Mouse (Mus musculus) heart, embryonic 13.5 days (tissue): ENCODE measurements around the gene Gapdh. TPM values are rescaled to one million over a fixed set of nuclear protein-coding genes. Genes with fewer than 3 reads are reported as not detected.

Experiments used
- ATAC-seq: fragments of 200-750 bp; cut with Nextera tagmentation; 2 replicates; pipeline ENCODE4 v1.8.0; 2017; ENCODE audit warnings: moderate TSS enrichment; ENCODE audit not compliant: insufficient number of reproducible peaks, low FRiP score, low TSS enrichment; ENCODE audit errors: extremely low read depth
- H3K27ac ChIP-seq: fragments of 300-500 bp; sonication (generic); replicated peaks from 2 replicates; pipeline ENCODE4 v1.5.1; 2015; ENCODE audit warnings: moderate library complexity, mild to moderate bottlenecking, inconsistent platforms
- H3K27me3 ChIP-seq: fragments of 300-500 bp; sonication (generic); replicated peaks from 2 replicates; pipeline ENCODE4 v1.6.1; 2015; ENCODE audit warnings: mild to moderate bottlenecking, inconsistent platforms
- H3K36me3 ChIP-seq: fragments of 300-500 bp; sonication (generic); 2 replicates; pipeline ENCODE4 v1.6.1; 2015; ENCODE audit warnings: mild to moderate bottlenecking, inconsistent platforms
- H3K4me1 ChIP-seq: fragments of 300-500 bp; sonication (generic); 2 replicates; pipeline ENCODE4 v1.6.1; 2015; ENCODE audit warnings: inconsistent platforms
- H3K4me2 ChIP-seq: fragments of 300-500 bp; sonication (generic); 2 replicates; pipeline ENCODE4 v1.6.1; 2015; ENCODE audit warnings: inconsistent platforms, mild to moderate bottlenecking, moderate library complexity
- H3K4me3 ChIP-seq: fragments of 300-500 bp; sonication (generic); 2 replicates; pipeline ENCODE4 v1.5.1; 2015; ENCODE audit warnings: moderate library complexity, mild to moderate bottlenecking, inconsistent platforms
- H3K9ac ChIP-seq: fragments of 300-500 bp; sonication (generic); 2 replicates; pipeline ENCODE4 v1.6.1; 2015; ENCODE audit warnings: inconsistent platforms, mild to moderate bottlenecking, moderate library complexity
- H3K9me3 ChIP-seq: fragments of 300-500 bp; sonication (generic); 2 replicates; pipeline ENCODE4 v1.6.1; 2016; ENCODE audit warnings: inconsistent platforms
- WGBS: fragments of 180-500 bp; shearing (Covaris S2); methylation state at CpG from one replicate; pipeline ENCODE4 v1.1.7; 2015; ENCODE audit warnings: mixed read lengths; 5-methylcytosine and 5-hydroxymethylcytosine counted together
- polyA plus RNA-seq: library from polyadenylated mRNA; unstranded; fragments of >200 nt; fragmentation: Nextera tagmentation; extraction: Ambion mirVana; gene quantifications from 2 replicates; pipeline ENCODE4 v1.2.1, GENCODE M21; 2015

Gapdh gene
- polyA plus RNA-seq, 1 experiment from 2014 or later = 4,266 TPM

- peak overlapping the region; percentile 100 for H3K27ac ChIP-seq
- under 1% methylated on average over 34 of the region's 34 CpGs for WGBS
- H3K27me3 ChIP-seq = no peaks in the 10 kb centered on the region
- peaks cover 26% of the 10 kb centered on the region for H3K4me1 ChIP-seq
- peaks cover 52% of the 10 kb centered on the region for H3K36me3 ChIP-seq
- ATAC-seq = peak; percentile 83
- no peaks in the 10 kb centered on the region for H3K9me3 ChIP-seq
- peak overlapping the region; percentile 75 for H3K4me3 ChIP-seq
- peak overlapping the region; percentile 92 for H3K9ac ChIP-seq
- peak overlapping the region; percentile 91 for H3K4me2 ChIP-seq
Measured at GRCm38 (mm10) chr6:125192016-125192714, 25.9 kb upstream of the Gapdh start.

GRCm38 (mm10) chr6:125191332-125192015 lies 25.2 kb upstream of the Gapdh start, which contains the start of the genes Ncapd2 and Mrpl51:
TSS of gene Ncapd2 (minus strand) at chr6:125191701.
TSS of gene Mrpl51 (plus strand) at chr6:125191801.
- WGBS = under 1% methylated on average over 54 of the region's 54 CpGs
- Histone ChIP-seq H3K9me3 (no peaks in the 10 kb centered on the region), H3K4me1 (peaks cover 26% of the 10 kb centered on the region), H3K9ac (peak within 1 kb of the TSS; percentile 92), H3K36me3 (peaks cover 59% of the 10 kb centered on the region), H3K27ac (peak within 1 kb of the TSS; percentile 100), H3K27me3 (no peaks in the 10 kb centered on the region), H3K4me3 (peak within 1 kb of the TSS; percentile 75), H3K4me2 (peak within 1 kb of the TSS; percentile 91)
- ATAC-seq = peak; percentile 96

GRCm38 (mm10) chr6:125190816-125191215 lies 24.5 kb upstream of the Gapdh start:
- Histone ChIP-seq H3K4me2 (peak overlapping the region; percentile 91), H3K36me3 (peaks cover 65% of the 10 kb centered on the region)
- ATAC-seq = no peak

GRCm38 (mm10) chr6:125186203-125186602 lies 19.9 kb upstream of the Gapdh start:
- ATAC-seq = no peak
- peaks cover 12% of the 10 kb centered on the region for H3K4me1 ChIP-seq
- H3K27me3 ChIP-seq = no peaks in the 10 kb centered on the region
- peaks cover 85% of the 10 kb centered on the region for H3K36me3 ChIP-seq
- no peak overlapping the region for H3K9ac ChIP-seq
- no peak overlapping the region for H3K4me2 ChIP-seq
- 93% methylated on average over 10 of the region's 10 CpGs for WGBS
- no peaks in the 10 kb centered on the region for H3K9me3 ChIP-seq
- no peak overlapping the region for H3K4me3 ChIP-seq
- no peak overlapping the region for H3K27ac ChIP-seq

More at GRCm38 (mm10) chr6:125190816-125191215, 24.5 kb upstream of the Gapdh start:
- peaks cover 26% of the 10 kb centered on the region for H3K4me1 ChIP-seq
- H3K9me3 ChIP-seq = no peaks in the 10 kb centered on the region
- H3K27ac ChIP-seq = peak overlapping the region; percentile 100
- peak overlapping the region; percentile 75 for H3K4me3 ChIP-seq
- peak overlapping the region; percentile 92 for H3K9ac ChIP-seq
- no peaks in the 10 kb centered on the region for H3K27me3 ChIP-seq

- H3K36me3 ChIP-seq = peaks cover 99% of the 10 kb centered on the region
- H3K4me1 ChIP-seq = no peaks in the 10 kb centered on the region
- H3K4me2 ChIP-seq = no peak overlapping the region
- no peaks in the 10 kb centered on the region for H3K9me3 ChIP-seq
- H3K9ac ChIP-seq = no peak overlapping the region
- WGBS = 82% methylated on average over 5 of the region's 5 CpGs
- H3K27ac ChIP-seq = no peak overlapping the region
- ATAC-seq = no peak
- no peaks in the 10 kb centered on the region for H3K27me3 ChIP-seq
- H3K4me3 ChIP-seq = no peak overlapping the region
Measured at GRCm38 (mm10) chr6:125182133-125182532, 15.9 kb upstream of the Gapdh start.

GRCm38 (mm10) chr6:125179601-125180000 lies 13.3 kb upstream of the Gapdh start:
- 95% methylated on average over 7 of the region's 7 CpGs for WGBS

GRCm38 (mm10) chr6:125175469-125175868 lies 9.2 kb upstream of the Gapdh start:
- no peaks in the 10 kb centered on the region for H3K9me3 ChIP-seq

More at GRCm38 (mm10) chr6:125179601-125180000, 13.3 kb upstream of the Gapdh start:
- no peaks in the 10 kb centered on the region for H3K9me3 ChIP-seq
- no peak overlapping the region for H3K4me3 ChIP-seq
- ATAC-seq = no peak
- no peaks in the 10 kb centered on the region for H3K4me1 ChIP-seq
- H3K36me3 ChIP-seq = peaks cover 99% of the 10 kb centered on the region
- H3K27ac ChIP-seq = no peak overlapping the region
- H3K4me2 ChIP-seq = no peak overlapping the region
- H3K9ac ChIP-seq = no peak overlapping the region
- no peaks in the 10 kb centered on the region for H3K27me3 ChIP-seq

GRCm38 (mm10) chr6:125173256-125173655 lies 7.0 kb upstream of the Gapdh start:
- Histone ChIP-seq H3K4me3 (no peak overlapping the region), H3K4me2 (no peak overlapping the region), H3K9ac (no peak overlapping the region), H3K9me3 (no peaks in the 10 kb centered on the region), H3K36me3 (peaks cover 100% of the 10 kb centered on the region), H3K27ac (no peak overlapping the region), H3K27me3 (no peaks in the 10 kb centered on the region), H3K4me1 (peaks cover 9% of the 10 kb centered on the region)
- ATAC-seq = no peak
- 91% methylated on average over 7 of the region's 7 CpGs for WGBS

More at GRCm38 (mm10) chr6:125175469-125175868, 9.2 kb upstream of the Gapdh start:
- Histone ChIP-seq H3K4me3 (no peak overlapping the region), H3K4me1 (peaks cover 5% of the 10 kb centered on the region; the same call in 1 of the 2 replicates), H3K9ac (no peak overlapping the region), H3K4me2 (no peak overlapping the region), H3K27ac (no peak overlapping the region), H3K27me3 (no peaks in the 10 kb centered on the region), H3K36me3 (peaks cover 100% of the 10 kb centered on the region)
- no peak for ATAC-seq
- 87% methylated on average over 5 of the region's 5 CpGs for whole genome bisulfite sequencing

GRCm38 (mm10) chr6:125172474-125172873 lies 6.2 kb upstream of the Gapdh start:
- H3K4me1 ChIP-seq = peaks cover 17% of the 10 kb centered on the region
- no peak overlapping the region for H3K4me2 ChIP-seq
- H3K36me3 ChIP-seq = peaks cover 100% of the 10 kb centered on the region
- ATAC-seq = no peak
- H3K27ac ChIP-seq = peak overlapping the region; percentile 28; the same call in 1 of the 2 replicates
- H3K4me3 ChIP-seq = no peak overlapping the region
- 66% methylated on average over 2 of the region's 2 CpGs for WGBS
- H3K9me3 ChIP-seq = no peaks in the 10 kb centered on the region
- no peaks in the 10 kb centered on the region for H3K27me3 ChIP-seq
- no peak overlapping the region for H3K9ac ChIP-seq

GRCm38 (mm10) chr6:125170194-125170593 lies 3.9 kb upstream of the Gapdh start:
- no peaks in the 10 kb centered on the region for H3K9me3 ChIP-seq
- ATAC-seq = no peak
- no peak overlapping the region for H3K4me2 ChIP-seq
- no peak overlapping the region for H3K4me3 ChIP-seq
- H3K9ac ChIP-seq = peak overlapping the region; percentile 63
- H3K27me3 ChIP-seq = no peaks in the 10 kb centered on the region
- 0 out of 2 replicates have a peak overlapping the region, but pooled peaks have one; percentile 5 for H3K27ac ChIP-seq
- peaks cover 32% of the 10 kb centered on the region for H3K4me1 ChIP-seq
- 78% methylated on average over 6 of the region's 6 CpGs for WGBS
- H3K36me3 ChIP-seq = peaks cover 80% of the 10 kb centered on the region

- H3K36me3 ChIP-seq = peaks cover 72% of the 10 kb centered on the region
- no peaks in the 10 kb centered on the region for H3K27me3 ChIP-seq
- H3K9me3 ChIP-seq = no peaks in the 10 kb centered on the region
- peak overlapping the region; percentile 99 for H3K27ac ChIP-seq
- peak overlapping the region; percentile 88 for H3K9ac ChIP-seq
- peaks cover 45% of the 10 kb centered on the region for H3K4me1 ChIP-seq
- 90% methylated on average over 14 of the region's 14 CpGs for WGBS
- 0 out of 2 replicates have a peak overlapping the region, but pooled peaks have one; percentile 73 for H3K4me2 ChIP-seq
- no peak overlapping the region for H3K4me3 ChIP-seq
- ATAC-seq = no peak
Measured at GRCm38 (mm10) chr6:125168086-125168485, 1.8 kb upstream of the Gapdh start.
